14 mouse cellular contexts compared by ENCODE assay signal in the genomic region with DNA sequence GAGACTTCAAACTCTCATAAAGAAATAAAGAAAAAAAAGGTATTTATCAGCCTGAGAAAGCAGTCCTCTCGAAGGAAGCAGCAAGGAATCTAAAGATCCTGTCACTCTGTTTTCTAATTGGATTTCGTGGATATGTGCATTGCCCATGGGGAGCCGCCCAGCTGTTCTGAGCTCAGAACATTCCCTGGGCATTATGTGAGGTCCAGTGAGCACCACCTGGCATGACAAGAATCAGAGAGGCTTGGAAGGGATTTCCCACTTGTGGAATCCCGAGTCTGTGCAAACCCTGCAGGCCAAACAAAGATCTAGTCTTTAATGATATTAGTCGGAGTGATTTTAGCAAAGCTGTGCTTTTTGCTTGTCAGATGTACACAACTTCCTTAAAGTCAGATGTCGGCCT.
A peak's percentile ranks its signal among the peaks of the same experiment; 100 is the strongest.
DNase-seq lines count a peak whose midpoint lies in the region; ATAC-seq and TF ChIP-seq lines count a peak whose summit lies in the region.
"Had no signal": no experiment of that assay in that cellular context is flagged by ENCODE, and none has a peak within 500 bp of the region (broad histone marks: within the 10 kb centered on the region; RNA-seq: fewer than 3 reads in every experiment).

No protein-coding gene starts in this region.

- WGBS in heart, adult 2 months = 64% methylated on average over 6 of the region's 6 CpGs
- 9% methylated on average over 6 of the region's 6 CpGs for WGBS in midbrain, embryonic 12.5 days
- WGBS in midbrain, embryonic 16.5 days = 7% methylated on average over 6 of the region's 6 CpGs
- WGBS in embryonic facial prominence, embryonic 11.5 days = 42% methylated on average over 6 of the region's 6 CpGs
- 71% methylated on average over 6 of the region's 6 CpGs for WGBS in thymus, adult 2 months

- no peak for TF ChIP-seq CTCF in heart, adult 2 months (IDR thresholded peaks at IDR 0.05)
- TF ChIP-seq CTCF in thymus, adult 2 months (IDR thresholded peaks at IDR 0.05; ENCODE audit: borderline replicate concordance, control insufficient read depth, extremely low read depth, insufficient read depth, low read length, poor library complexity) = no peak

- TF ChIP-seq POLR2A in heart, adult 2 months (IDR thresholded peaks at IDR 0.05; ENCODE audit: insufficient read depth, low read depth, low read length) = no peak
- TF ChIP-seq POLR2A in thymus, adult 2 months (IDR thresholded peaks at IDR 0.05; ENCODE audit: control insufficient read depth, extremely low read depth, insufficient read depth, low read length, poor library complexity) = no peak

- H3K4me1 ChIP-seq in heart, adult 2 months (ENCODE audit: control insufficient read depth, insufficient read depth, low read length) = no peaks in the 10 kb centered on the region
- H3K4me1 ChIP-seq in midbrain, embryonic 12.5 days = peaks cover 8% of the 10 kb centered on the region
- no peaks in the 10 kb centered on the region for H3K4me1 ChIP-seq in midbrain, embryonic 16.5 days (ENCODE audit: control insufficient read depth, insufficient read depth, low read length)
- no peaks in the 10 kb centered on the region for H3K4me1 ChIP-seq in embryonic facial prominence, embryonic 11.5 days (ENCODE audit: control insufficient read depth, insufficient read depth, low read length)
- no peaks in the 10 kb centered on the region for H3K4me1 ChIP-seq in thymus, adult 2 months (replicated peaks; ENCODE audit: control insufficient read depth, insufficient read depth, low read length)

- no peaks in the 10 kb centered on the region for H3K36me3 ChIP-seq in heart, adult 2 months (ENCODE audit: control insufficient read depth, insufficient read depth, low read length)
- no peaks in the 10 kb centered on the region for H3K36me3 ChIP-seq in midbrain, embryonic 12.5 days
- H3K36me3 ChIP-seq in midbrain, embryonic 16.5 days (ENCODE audit: control insufficient read depth, insufficient read depth, low read length) = no peaks in the 10 kb centered on the region
- no peaks in the 10 kb centered on the region for H3K36me3 ChIP-seq in embryonic facial prominence, embryonic 11.5 days (replicated peaks; ENCODE audit: control insufficient read depth, insufficient read depth, low read depth, low read length)
- H3K36me3 ChIP-seq in thymus, adult 2 months (ENCODE audit: control insufficient read depth, insufficient read depth, low read length) = no peaks in the 10 kb centered on the region

- peak; percentile 60 for DNase-seq in heart, adult 11 months
- DNase-seq in heart, adult 2 months = no peak
- peak; percentile 9 for DNase-seq in embryonic facial prominence, embryonic 11.5 days (ENCODE audit: low spot score)
- DNase-seq in retina, postnatal 7 days (ENCODE audit: low read depth, low spot score) = peak; percentile 29
- no peak for DNase-seq in thymus, adult 2 months
- no peak for DNase-seq in adrenal gland, postnatal 10 days
- DNase-seq: gastrocnemius, adult 2 months; kidney, adult 2 months; kidney, postnatal 14 days; lung, adult 2 months; lung, postnatal 36 days; thymus, postnatal 4 days had no signal

- H3K27ac ChIP-seq in heart, adult 2 months = no peak overlapping the region
- no peak overlapping the region for H3K27ac ChIP-seq in midbrain, embryonic 12.5 days (replicated peaks)
- no peak overlapping the region for H3K27ac ChIP-seq in midbrain, embryonic 16.5 days (ENCODE audit: low read length)
- H3K27ac ChIP-seq in embryonic facial prominence, embryonic 11.5 days (replicated peaks; ENCODE audit: low read depth, low read length) = no peak overlapping the region
- no peak overlapping the region for H3K27ac ChIP-seq in thymus, adult 2 months (ENCODE audit: control insufficient read depth, insufficient read depth, low read length)
- H3K27ac ChIP-seq: gastrocnemius, adult 2 months had no signal

- no peaks in the 10 kb centered on the region for H3K9me3 ChIP-seq in midbrain, embryonic 12.5 days
- no peaks in the 10 kb centered on the region for H3K9me3 ChIP-seq in midbrain, embryonic 16.5 days (replicated peaks; ENCODE audit: control insufficient read depth, low read length, poor library complexity, severe bottlenecking)
- H3K9me3 ChIP-seq in embryonic facial prominence, embryonic 11.5 days (replicated peaks; ENCODE audit: control insufficient read depth, low read length) = no peaks in the 10 kb centered on the region

- H3K9ac ChIP-seq in heart, adult 2 months (ENCODE audit: low read depth, low read length) = no peak overlapping the region
- H3K9ac ChIP-seq in midbrain, embryonic 12.5 days (replicated peaks) = no peak overlapping the region
- no peak overlapping the region for H3K9ac ChIP-seq in midbrain, embryonic 16.5 days (ENCODE audit: low read depth, low read length)
- H3K9ac ChIP-seq in embryonic facial prominence, embryonic 11.5 days (replicated peaks; ENCODE audit: low read length) = no peak overlapping the region

- ATAC-seq in midbrain, embryonic 12.5 days (ENCODE audit: low FRiP score, low read depth) = peak; percentile 52; the same call in 1 of the 2 replicates
- no peak for ATAC-seq in midbrain, embryonic 16.5 days
- no peak for ATAC-seq in embryonic facial prominence, embryonic 11.5 days (replicated peaks; ENCODE audit: insufficient number of reproducible peaks, low FRiP score, low TSS enrichment, low read depth)

- no peaks in the 10 kb centered on the region for H3K27me3 ChIP-seq in heart, adult 2 months (ENCODE audit: control insufficient read depth, insufficient read depth, low read length)
- H3K27me3 ChIP-seq in midbrain, embryonic 12.5 days = no peaks in the 10 kb centered on the region
- H3K27me3 ChIP-seq in midbrain, embryonic 16.5 days (ENCODE audit: control insufficient read depth, insufficient read depth, low read depth, low read length) = no peaks in the 10 kb centered on the region
- H3K27me3 ChIP-seq in embryonic facial prominence, embryonic 11.5 days (ENCODE audit: control insufficient read depth, insufficient read depth, low read length) = no peaks in the 10 kb centered on the region
- no peaks in the 10 kb centered on the region for H3K27me3 ChIP-seq in thymus, adult 2 months (ENCODE audit: control insufficient read depth, insufficient read depth, low read length)

- no peak overlapping the region for H3K4me3 ChIP-seq in heart, adult 2 months
- no peak overlapping the region for H3K4me3 ChIP-seq in midbrain, embryonic 12.5 days
- H3K4me3 ChIP-seq in midbrain, embryonic 16.5 days (ENCODE audit: low read depth, low read length) = no peak overlapping the region
- no peak overlapping the region for H3K4me3 ChIP-seq in embryonic facial prominence, embryonic 11.5 days (ENCODE audit: low read depth, low read length)
- H3K4me3 ChIP-seq in thymus, adult 2 months (ENCODE audit: control insufficient read depth, insufficient read depth, low read length) = no peak overlapping the region
- H3K4me3 ChIP-seq: gastrocnemius, adult 2 months had no signal

- TF ChIP-seq EP300 in heart, adult 2 months (IDR thresholded peaks at IDR 0.05; ENCODE audit: insufficient read depth, low read depth, low read length) = no peak

- intact Hi-C loops in heart, adult 2 months (cut with DNase I) = no loop called here

- no peak overlapping the region for H3K4me2 ChIP-seq in midbrain, embryonic 12.5 days (replicated peaks)
- H3K4me2 ChIP-seq in midbrain, embryonic 16.5 days (ENCODE audit: low read length) = no peak overlapping the region
- H3K4me2 ChIP-seq in embryonic facial prominence, embryonic 11.5 days (ENCODE audit: low read depth, low read length) = no peak overlapping the region

- no peaks in the 10 kb centered on the region for H3K79me2 ChIP-seq in heart, adult 2 months (replicated peaks; ENCODE audit: control insufficient read depth, insufficient read depth, low read length)

Comparison
In these comparisons a context has a peak if more than half of its experiments do, and no peak if none do; other contexts are left out.
1. DNase-seq: peak in heart, adult 11 months (single experiment), embryonic facial prominence, embryonic 11.5 days (single experiment) and retina, postnatal 7 days (single experiment); none in heart, adult 2 months (0 of 2), thymus, adult 2 months (single experiment) and adrenal gland, postnatal 10 days (single experiment).